Mouse (Mus musculus) forebrain, embryonic 16.5 days (tissue): ENCODE results near the gene Rwdd3. TPM values are rescaled to one million over a fixed set of nuclear protein-coding genes. Genes with fewer than 3 reads are reported as not detected.

Experiments used
- ATAC-seq: fragments of 200-750 bp; cut with Nextera tagmentation; 2 replicates; pipeline ENCODE4 v1.8.0; 2017; ENCODE audit warnings: mild to moderate bottlenecking, moderate library complexity
- H3K27ac ChIP-seq: fragments of 300-500 bp; sonication (generic); 2 replicates; pipeline ENCODE4 v1.5.1; 2014; ENCODE audit warnings: low read length, control low read depth
- H3K27me3 ChIP-seq: fragments of 300-500 bp; sonication (generic); replicated peaks from 2 replicates; pipeline ENCODE4 v1.6.1; 2014; ENCODE audit warnings: low read length; ENCODE audit not compliant: control insufficient read depth, insufficient read depth
- H3K36me3 ChIP-seq: fragments of 300-500 bp; sonication (generic); 2 replicates; pipeline ENCODE4 v1.6.1; 2014; ENCODE audit not compliant: control insufficient read depth, insufficient read depth
- H3K4me1 ChIP-seq: fragments of 300-500 bp; sonication (generic); replicated peaks from 2 replicates; pipeline ENCODE4 v1.6.1; 2014; ENCODE audit warnings: low read length; ENCODE audit not compliant: control insufficient read depth, insufficient read depth
- H3K4me2 ChIP-seq: fragments of 300-500 bp; sonication (generic); 2 replicates; pipeline ENCODE4 v1.6.1; 2014; ENCODE audit warnings: mild to moderate bottlenecking, low read length, control low read depth
- H3K4me3 ChIP-seq: fragments of 300-500 bp; sonication (generic); replicated peaks from 2 replicates; pipeline ENCODE4 v1.5.1; 2014; ENCODE audit warnings: mild to moderate bottlenecking, low read length, control low read depth
- H3K9ac ChIP-seq: fragments of 300-500 bp; sonication (generic); replicated peaks from 2 replicates; pipeline ENCODE4 v1.6.1; 2014; ENCODE audit warnings: low read depth, low read length, control low read depth
- H3K9me3 ChIP-seq: fragments of 300-500 bp; sonication (generic); 2 replicates; pipeline ENCODE4 v1.6.1; 2016; ENCODE audit warnings: low read length; ENCODE audit not compliant: control insufficient read depth
- WGBS: fragments of 180-500 bp; shearing (Covaris S2); extraction: QIAGEN DNeasy Blood & Tissue Kit; methylation state at CpG from one replicate; pipeline ENCODE4 v1.1.7; 2014; 5-methylcytosine and 5-hydroxymethylcytosine counted together
- polyA plus RNA-seq: library from polyadenylated mRNA; unstranded; fragments of >200 nt; fragmentation: Nextera tagmentation; extraction: Ambion mirVana; gene quantifications from 2 replicates; pipeline ENCODE4 v1.2.1, GENCODE M21; 2015

Rwdd3 gene
- polyA plus RNA-seq, 1 experiment from 2014 or later, result 18.5 TPM

- WGBS, result 56% methylated on average over 11 of the region's 11 CpGs
These were observed 37.6 kb downstream of the Rwdd3 start for GRCm38 (mm10) chr3:121133937-121134336.

GRCm38 (mm10) chr3:121133039-121133438, 38.5 kb downstream of the Rwdd3 start:
- no peaks in the 10 kb centered on the region for H3K9me3 ChIP-seq
- no peak overlapping the region for H3K27ac ChIP-seq
- no peaks in the 10 kb centered on the region for H3K27me3 ChIP-seq
- no peak overlapping the region for H3K4me3 ChIP-seq
- H3K36me3 ChIP-seq, result no peaks in the 10 kb centered on the region
- 93% methylated on average over 5 of the region's 5 CpGs for WGBS
- no peak for ATAC-seq
- H3K4me1 ChIP-seq, result peaks cover 7% of the 10 kb centered on the region
- H3K9ac ChIP-seq, result no peak overlapping the region
- H3K4me2 ChIP-seq, result no peak overlapping the region

More at GRCm38 (mm10) chr3:121133937-121134336, 37.6 kb downstream of the Rwdd3 start:
- no peak overlapping the region for H3K9ac ChIP-seq
- ATAC-seq, result peak; percentile 61
- H3K4me1 ChIP-seq, result peaks cover 7% of the 10 kb centered on the region
- H3K4me2 ChIP-seq, result peak overlapping the region; percentile 11; the same call in 1 of the 2 replicates
- no peaks in the 10 kb centered on the region for H3K27me3 ChIP-seq
- peak overlapping the region; percentile 28 for H3K27ac ChIP-seq
- no peaks in the 10 kb centered on the region for H3K9me3 ChIP-seq
- H3K36me3 ChIP-seq, result no peaks in the 10 kb centered on the region
- H3K4me3 ChIP-seq, result no peak overlapping the region

GRCm38 (mm10) chr3:121127171-121127570, 44.3 kb downstream of the Rwdd3 start:
- H3K27ac ChIP-seq, result no peak overlapping the region
- no peak for ATAC-seq
- 0 out of 2 replicates have a peak, but pooled peaks cover 3% of the 10 kb centered on the region for H3K4me1 ChIP-seq
- no peak overlapping the region for H3K9ac ChIP-seq
- no peaks in the 10 kb centered on the region for H3K9me3 ChIP-seq
- no peak overlapping the region for H3K4me3 ChIP-seq
- H3K27me3 ChIP-seq, result no peaks in the 10 kb centered on the region
- 86% methylated on average over 2 of the region's 2 CpGs for WGBS
- H3K36me3 ChIP-seq, result no peaks in the 10 kb centered on the region
- H3K4me2 ChIP-seq, result no peak overlapping the region

- no peaks in the 10 kb centered on the region for H3K9me3 ChIP-seq
- no peak overlapping the region for H3K4me3 ChIP-seq
- no peak overlapping the region for H3K4me2 ChIP-seq
- 0 out of 2 replicates have a peak, but pooled peaks cover 3% of the 10 kb centered on the region for H3K4me1 ChIP-seq
- H3K9ac ChIP-seq, result no peak overlapping the region
- H3K27me3 ChIP-seq, result no peaks in the 10 kb centered on the region
- 62% methylated on average over 5 of the region's 5 CpGs for WGBS
- ATAC-seq, result no peak
- no peak overlapping the region for H3K27ac ChIP-seq
- no peaks in the 10 kb centered on the region for H3K36me3 ChIP-seq
These were observed 45.0 kb downstream of the Rwdd3 start for GRCm38 (mm10) chr3:121126476-121126875.

GRCm38 (mm10) chr3:121121072-121121471, 50.4 kb downstream of the Rwdd3 start:
- Histone ChIP-seq H3K27me3 (no peaks in the 10 kb centered on the region), H3K9ac (no peak overlapping the region), H3K27ac (no peak overlapping the region), H3K4me2 (no peak overlapping the region), H3K4me3 (no peak overlapping the region), H3K4me1 (peaks cover 2% of the 10 kb centered on the region; the same call in 1 of the 2 replicates), H3K36me3 (no peaks in the 10 kb centered on the region), H3K9me3 (no peaks in the 10 kb centered on the region)
- WGBS, result 41% methylated on average over 5 of the region's 5 CpGs
- no peak for ATAC-seq

GRCm38 (mm10) chr3:121116590-121116989, 54.9 kb downstream of the Rwdd3 start:
- H3K9me3 ChIP-seq, result no peaks in the 10 kb centered on the region
- H3K4me1 ChIP-seq, result peaks cover 2% of the 10 kb centered on the region; the same call in 1 of the 2 replicates
- no peak for ATAC-seq
- 67% methylated on average over 13 of the region's 13 CpGs for WGBS
- H3K27ac ChIP-seq, result no peak overlapping the region
- H3K36me3 ChIP-seq, result no peaks in the 10 kb centered on the region
- H3K9ac ChIP-seq, result no peak overlapping the region
- no peaks in the 10 kb centered on the region for H3K27me3 ChIP-seq
- H3K4me2 ChIP-seq, result no peak overlapping the region
- no peak overlapping the region for H3K4me3 ChIP-seq

GRCm38 (mm10) chr3:121116067-121116466, 55.4 kb downstream of the Rwdd3 start:
- Histone ChIP-seq H3K27ac (no peak overlapping the region), H3K9ac (no peak overlapping the region), H3K4me3 (no peak overlapping the region), H3K36me3 (no peaks in the 10 kb centered on the region), H3K9me3 (no peaks in the 10 kb centered on the region), H3K4me2 (no peak overlapping the region), H3K4me1 (peaks cover 2% of the 10 kb centered on the region; the same call in 1 of the 2 replicates), H3K27me3 (no peaks in the 10 kb centered on the region)
- WGBS, result 29% methylated on average over 5 of the region's 5 CpGs
- ATAC-seq, result no peak

GRCm38 (mm10) chr3:121111068-121111467, 60.4 kb downstream of the Rwdd3 start:
- ATAC-seq, result no peak
- no peaks in the 10 kb centered on the region for H3K9me3 ChIP-seq
- H3K27ac ChIP-seq, result no peak overlapping the region
- no peaks in the 10 kb centered on the region for H3K4me1 ChIP-seq
- H3K4me3 ChIP-seq, result no peak overlapping the region
- no peaks in the 10 kb centered on the region for H3K36me3 ChIP-seq
- H3K27me3 ChIP-seq, result no peaks in the 10 kb centered on the region
- no peak overlapping the region for H3K4me2 ChIP-seq
- 91% methylated on average over 8 of the region's 8 CpGs for WGBS
- H3K9ac ChIP-seq, result no peak overlapping the region

GRCm38 (mm10) chr3:121110430-121110829, 61.1 kb downstream of the Rwdd3 start:
- 47% methylated on average over 7 of the region's 7 CpGs for WGBS

GRCm38 (mm10) chr3:121107481-121107880, 64.0 kb downstream of the Rwdd3 start:
- Histone ChIP-seq H3K9ac (no peak overlapping the region), H3K27me3 (no peaks in the 10 kb centered on the region), H3K4me2 (no peak overlapping the region), H3K36me3 (no peaks in the 10 kb centered on the region), H3K4me1 (peaks cover 9% of the 10 kb centered on the region; the same call in 1 of the 2 replicates), H3K9me3 (no peaks in the 10 kb centered on the region), H3K4me3 (no peak overlapping the region), H3K27ac (no peak overlapping the region)
- WGBS, result 89% methylated on average over 6 of the region's 6 CpGs
- ATAC-seq, result no peak

More at GRCm38 (mm10) chr3:121110430-121110829, 61.1 kb downstream of the Rwdd3 start:
- H3K36me3 ChIP-seq, result no peaks in the 10 kb centered on the region
- no peaks in the 10 kb centered on the region for H3K27me3 ChIP-seq
- no peaks in the 10 kb centered on the region for H3K4me1 ChIP-seq
- H3K9me3 ChIP-seq, result no peaks in the 10 kb centered on the region
- H3K4me2 ChIP-seq, result no peak overlapping the region
- no peak overlapping the region for H3K27ac ChIP-seq
- H3K9ac ChIP-seq, result no peak overlapping the region
- ATAC-seq, result no peak
- H3K4me3 ChIP-seq, result no peak overlapping the region
